ENCODE assay signal across 18 mouse cellular contexts in the genomic region with DNA sequence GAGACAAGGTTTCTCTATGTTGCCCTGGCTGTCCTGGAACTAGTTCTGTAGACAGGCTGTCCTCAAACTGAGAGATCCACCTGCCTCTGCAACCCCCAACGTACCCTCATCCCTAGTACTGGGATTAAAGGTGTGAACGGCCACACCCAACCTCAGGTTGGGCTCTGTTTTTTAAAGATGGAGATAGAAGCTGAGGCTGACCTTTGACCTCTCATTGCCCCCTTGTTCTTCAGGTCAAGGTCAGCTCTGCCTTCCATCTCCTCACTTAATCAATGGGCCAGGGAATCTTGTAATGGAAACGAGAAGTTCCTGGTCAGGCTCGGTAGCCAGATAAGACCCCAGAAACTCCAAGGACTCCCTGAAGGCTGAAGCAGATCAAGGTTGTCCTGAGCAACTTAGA.
"Had no signal": no experiment of that assay in that cellular context is flagged by ENCODE, and none has a peak within 500 bp of the region (broad histone marks: within the 10 kb centered on the region; RNA-seq: fewer than 3 reads in every experiment).

No protein-coding gene starts in this region.

- H3K36me3 ChIP-seq: midbrain, embryonic 13.5 days; midbrain, embryonic 15.5 days; neural tube, embryonic 13.5 days; neural tube, embryonic 15.5 days had no signal

- ATAC-seq: midbrain, embryonic 13.5 days; midbrain, embryonic 15.5 days had no signal

- H3K9ac ChIP-seq: lung, embryonic 14.5 days; midbrain, embryonic 15.5 days; neural tube, embryonic 13.5 days; neural tube, embryonic 15.5 days had no signal

- H3K27ac ChIP-seq: midbrain, embryonic 13.5 days; midbrain, embryonic 15.5 days; neural tube, embryonic 13.5 days; neural tube, embryonic 15.5 days had no signal

- DNase-seq: lung, adult 18-20 months; lung, embryonic 14.5 days; lung, postnatal 10 days; lung, postnatal 4 days; retina, postnatal 1 day; right cerebral cortex, adult 18-20 months; right cerebral cortex, postnatal 25 days; right cerebral cortex, postnatal 4 days; spleen, adult 18-20 months; thymus, adult 18-20 months; thymus, postnatal 14 days; thymus, postnatal 36 days had no signal

- H3K4me1 ChIP-seq: midbrain, embryonic 15.5 days; neural tube, embryonic 15.5 days had no signal

- H3K4me3 ChIP-seq: midbrain, embryonic 13.5 days; midbrain, embryonic 15.5 days; myocyte; neural tube, embryonic 13.5 days; neural tube, embryonic 15.5 days had no signal

- H3K4me2 ChIP-seq: lung, embryonic 14.5 days; midbrain, embryonic 11.5 days; midbrain, embryonic 13.5 days; midbrain, embryonic 15.5 days; neural tube, embryonic 13.5 days; neural tube, embryonic 15.5 days had no signal

- H3K9me3 ChIP-seq: midbrain, embryonic 13.5 days; midbrain, embryonic 15.5 days; neural tube, embryonic 13.5 days; neural tube, embryonic 15.5 days had no signal
